Mouse (Mus musculus): Measurements from ENCODE around the gene Syt7. TPM values are rescaled to one million over a fixed set of nuclear protein-coding genes. Genes with fewer than 3 reads are reported as not detected.

Syt7 gene
- total RNA-seq, 1 experiment from 2014 or later: not detected

- ATAC-seq (replicated peaks; ENCODE audit: insufficient number of reproducible peaks, low FRiP score, low TSS enrichment, poor library complexity, severe bottlenecking): no peak
Measured at GRCm38 (mm10) chr19:10373191-10373590, 15.7 kb upstream of the Syt7 start.

- ATAC-seq (replicated peaks; ENCODE audit: insufficient number of reproducible peaks, low FRiP score, low TSS enrichment, poor library complexity, severe bottlenecking): no peak
Measured at GRCm38 (mm10) chr19:10375260-10375659, 13.6 kb upstream of the Syt7 start.

- no peak for ATAC-seq (replicated peaks; ENCODE audit: insufficient number of reproducible peaks, low FRiP score, low TSS enrichment, poor library complexity, severe bottlenecking)
Measured at GRCm38 (mm10) chr19:10379978-10380377, 8.9 kb upstream of the Syt7 start.

GRCm38 (mm10) chr19:10387660-10388059 is 1.2 kb upstream of the Syt7 start:
- ATAC-seq (replicated peaks; ENCODE audit: insufficient number of reproducible peaks, low FRiP score, low TSS enrichment, poor library complexity, severe bottlenecking): no peak

- no peak for ATAC-seq (replicated peaks; ENCODE audit: insufficient number of reproducible peaks, low FRiP score, low TSS enrichment, poor library complexity, severe bottlenecking)
Measured at GRCm38 (mm10) chr19:10389391-10390098, 655 bp downstream of the Syt7 start.

- ATAC-seq (replicated peaks; ENCODE audit: insufficient number of reproducible peaks, low FRiP score, low TSS enrichment, poor library complexity, severe bottlenecking): no peak
Measured at GRCm38 (mm10) chr19:10390099-10390680, 1.3 kb downstream of the Syt7 start.

GRCm38 (mm10) chr19:10391028-10391427 is 2.1 kb downstream of the Syt7 start:
- no peak for ATAC-seq (replicated peaks; ENCODE audit: insufficient number of reproducible peaks, low FRiP score, low TSS enrichment, poor library complexity, severe bottlenecking)

- no peak for ATAC-seq (replicated peaks; ENCODE audit: insufficient number of reproducible peaks, low FRiP score, low TSS enrichment, poor library complexity, severe bottlenecking)
Measured at GRCm38 (mm10) chr19:10391995-10392394, 3.1 kb downstream of the Syt7 start.

GRCm38 (mm10) chr19:10393471-10393870 is 4.6 kb downstream of the Syt7 start:
- ATAC-seq (replicated peaks; ENCODE audit: insufficient number of reproducible peaks, low FRiP score, low TSS enrichment, poor library complexity, severe bottlenecking): no peak

- no peak for ATAC-seq (replicated peaks; ENCODE audit: insufficient number of reproducible peaks, low FRiP score, low TSS enrichment, poor library complexity, severe bottlenecking)
Measured at GRCm38 (mm10) chr19:10393874-10394500, 5.1 kb downstream of the Syt7 start.

GRCm38 (mm10) chr19:10395174-10395573 is 6.3 kb downstream of the Syt7 start:
- no peak for ATAC-seq (replicated peaks; ENCODE audit: insufficient number of reproducible peaks, low FRiP score, low TSS enrichment, poor library complexity, severe bottlenecking)

GRCm38 (mm10) chr19:10396962-10397361 is 8.1 kb downstream of the Syt7 start:
- no peak for ATAC-seq (replicated peaks; ENCODE audit: insufficient number of reproducible peaks, low FRiP score, low TSS enrichment, poor library complexity, severe bottlenecking)

- no peak for ATAC-seq (replicated peaks; ENCODE audit: insufficient number of reproducible peaks, low FRiP score, low TSS enrichment, poor library complexity, severe bottlenecking)
Measured at GRCm38 (mm10) chr19:10397479-10398153, 8.7 kb downstream of the Syt7 start.

GRCm38 (mm10) chr19:10398296-10398695 is 9.4 kb downstream of the Syt7 start:
- no peak for ATAC-seq (replicated peaks; ENCODE audit: insufficient number of reproducible peaks, low FRiP score, low TSS enrichment, poor library complexity, severe bottlenecking)

GRCm38 (mm10) chr19:10402771-10403494 is 14.0 kb downstream of the Syt7 start:
- ATAC-seq (replicated peaks; ENCODE audit: insufficient number of reproducible peaks, low FRiP score, low TSS enrichment, poor library complexity, severe bottlenecking): no peak

- ATAC-seq (replicated peaks; ENCODE audit: insufficient number of reproducible peaks, low FRiP score, low TSS enrichment, poor library complexity, severe bottlenecking): no peak
Measured at GRCm38 (mm10) chr19:10403593-10404380, 14.9 kb downstream of the Syt7 start.

GRCm38 (mm10) chr19:10404424-10404823 is 15.5 kb downstream of the Syt7 start:
- ATAC-seq (replicated peaks; ENCODE audit: insufficient number of reproducible peaks, low FRiP score, low TSS enrichment, poor library complexity, severe bottlenecking): no peak

GRCm38 (mm10) chr19:10404911-10405310 is 16.0 kb downstream of the Syt7 start:
- no peak for ATAC-seq (replicated peaks; ENCODE audit: insufficient number of reproducible peaks, low FRiP score, low TSS enrichment, poor library complexity, severe bottlenecking)
